In the genomic region with DNA sequence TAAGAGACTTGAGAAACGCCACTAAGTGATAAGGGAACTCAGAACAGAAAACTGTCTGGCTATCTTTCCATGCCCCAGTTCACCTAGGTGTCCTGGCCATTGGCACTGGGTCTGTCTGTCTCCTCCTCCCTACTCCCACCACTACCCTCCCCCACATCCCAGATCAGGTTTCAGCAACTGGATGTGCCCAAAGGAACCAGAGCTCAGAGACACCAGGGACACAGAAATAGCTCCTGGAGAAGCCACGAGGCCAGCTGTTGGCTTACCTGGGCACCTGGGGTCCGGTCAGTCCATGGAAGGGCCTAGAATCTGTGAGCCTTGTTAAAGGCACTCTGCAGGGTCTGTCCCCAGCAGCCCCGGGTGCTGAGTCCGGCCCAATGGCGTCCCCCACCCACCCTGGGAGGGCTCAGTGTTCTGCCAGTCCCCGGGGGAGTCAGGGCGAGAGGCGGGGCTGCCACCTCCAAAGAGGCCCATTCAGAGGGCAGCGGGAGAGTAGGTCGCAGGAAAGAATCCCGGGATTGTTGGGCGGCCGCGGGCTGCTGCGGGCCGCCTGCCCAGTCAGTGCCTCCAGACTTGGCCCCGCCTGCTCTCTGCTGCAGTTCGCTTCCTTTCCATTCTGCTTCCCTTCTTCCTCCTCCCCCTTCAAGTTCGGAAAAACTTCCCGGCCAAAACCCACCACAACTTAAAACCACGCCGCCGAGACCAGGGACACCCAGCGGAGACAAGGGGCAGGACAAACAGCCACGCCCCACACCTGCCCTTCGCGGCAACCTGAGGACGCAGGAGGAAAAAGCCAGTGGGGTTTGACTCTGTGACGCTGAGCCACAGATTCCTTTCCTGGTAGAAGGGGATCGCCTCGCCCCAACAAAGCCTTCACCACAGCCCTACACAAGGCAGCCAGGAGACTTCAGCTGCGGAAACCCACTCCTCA, we compare ENCODE assay signal across 8 mouse cellular contexts.
DNase-seq lines count a peak whose midpoint lies in the region; ATAC-seq and TF ChIP-seq lines count a peak whose summit lies in the region.

No protein-coding gene starts in this region.

- H3K4me3 ChIP-seq in hindbrain, embryonic 15.5 days: peak overlapping the region; percentile 40
- H3K4me3 ChIP-seq in left cerebral cortex, adult 2 months: peak overlapping the region; percentile 46

- no peaks in the 10 kb centered on the region for H3K36me3 ChIP-seq in hindbrain, embryonic 15.5 days

- H3K27ac ChIP-seq in hindbrain, embryonic 15.5 days (replicated peaks): peak overlapping the region; percentile 77
- H3K27ac ChIP-seq in left cerebral cortex, adult 2 months: peak overlapping the region; percentile 83

- H3K4me2 ChIP-seq in hindbrain, embryonic 15.5 days: peak overlapping the region; percentile 75

- H3K9ac ChIP-seq in hindbrain, embryonic 15.5 days: peak overlapping the region; percentile 14

- H3K9me3 ChIP-seq in hindbrain, embryonic 15.5 days: no peaks in the 10 kb centered on the region

- WGBS in hindbrain, embryonic 15.5 days: 1% methylated on average over 32 of the region's 33 CpGs

- H3K27me3 ChIP-seq in hindbrain, embryonic 15.5 days: no peaks in the 10 kb centered on the region

- DNase-seq in WW6 (ENCODE audit: low read depth, low spot score): peak; percentile 57
- DNase-seq in embryo, embryonic 10 days (ENCODE audit: low spot score): peak; percentile 76
- DNase-seq in gastrocnemius, postnatal 10 days: peak; percentile 61
- DNase-seq in left cerebral cortex, adult 2 months (ENCODE audit: extremely low spot score in 1 of 2, low spot score in 2 of 2): peak; percentile 58 to 76
- DNase-seq in lung, postnatal 14 days: peak; percentile 79
- peak; percentile 89 for DNase-seq in retina, postnatal 1 day
- no peak for DNase-seq in spleen, postnatal 36 days (ENCODE audit: low spot score in 2 of 2)

- ATAC-seq in hindbrain, embryonic 15.5 days (ENCODE audit: low FRiP score, low read depth): peak; percentile 90

- intact Hi-C loops in left cerebral cortex, adult 2 months (cut with DNase I): loop anchor here (2.0 kb wide), 1 partner anchor 54 kb away; no protein-coding TSS in a partner anchor

- TF ChIP-seq CTCF in left cerebral cortex, adult 2 months (IDR thresholded peaks at IDR 0.05): no peak

- peaks cover 26% of the 10 kb centered on the region for H3K4me1 ChIP-seq in hindbrain, embryonic 15.5 days (replicated peaks)

Comparison
In these comparisons a context has a peak if more than half of its experiments do, and no peak if none do; other contexts are left out.
1. DNase-seq: peak in WW6 (single experiment), embryo, embryonic 10 days (single experiment), gastrocnemius, postnatal 10 days (single experiment), left cerebral cortex, adult 2 months (2 of 2), lung, postnatal 14 days (single experiment) and retina, postnatal 1 day (single experiment); none in spleen, postnatal 36 days (0 of 2).